Mouse (Mus musculus): ENCODE data around the gene Cacna1b. TPM values are rescaled to one million over a fixed set of nuclear protein-coding genes. Genes with fewer than 3 reads are reported as not detected.

Gene Cacna1b
- 0.91 and 1.0 TPM in 2 replicates for polyA plus RNA-seq (2014; fragmentation: Nextera tagmentation; extraction: Ambion mirVana)

DNA sequence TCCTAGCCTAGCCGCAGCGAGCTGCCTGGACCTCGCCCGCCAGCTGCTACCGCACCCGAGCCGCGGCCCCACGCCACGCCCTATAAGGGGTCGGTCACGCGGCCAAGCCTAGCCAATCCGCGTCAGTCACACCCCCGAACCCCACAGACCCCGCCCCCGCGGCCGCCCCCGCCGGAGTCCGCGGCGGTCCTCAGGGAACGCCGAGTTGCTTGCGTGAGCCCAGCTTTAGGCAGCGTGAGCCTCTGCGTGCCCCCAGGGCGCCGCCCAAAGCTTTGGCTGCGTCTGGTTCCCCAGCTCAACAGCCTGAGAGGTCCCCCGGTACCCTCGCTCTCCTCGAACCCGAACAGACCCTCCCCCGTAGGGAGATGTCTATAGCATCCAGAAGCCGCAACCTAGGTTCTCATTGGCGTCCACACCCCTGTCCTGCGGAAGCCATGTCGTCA, at the start of gene Cacna1b:
Cacna1b (minus strand) TSS at position 38 of the 443 bp plus-strand sequence.
- Histone ChIP-seq H3K9me3 (ENCODE audit: control insufficient read depth, low read length) (no peaks in the 10 kb centered on the region), H3K9ac (ENCODE audit: low read length) (no peak within 1 kb of the TSS), H3K4me3 (ENCODE audit: low read depth, low read length) (peak within 1 kb of the TSS; percentile 47), H3K27ac (ENCODE audit: low read depth) (no peak within 1 kb of the TSS), H3K36me3 (ENCODE audit: control insufficient read depth, insufficient read depth, low read length) (no peaks in the 10 kb centered on the region), H3K4me1 (replicated peaks; ENCODE audit: control insufficient read depth, insufficient read depth, low read length) (peaks cover 6% of the 10 kb centered on the region), H3K27me3 (replicated peaks; ENCODE audit: control insufficient read depth, insufficient read depth, low read length) (peaks cover 19% of the 10 kb centered on the region), H3K4me2 (ENCODE audit: low read length) (peak within 1 kb of the TSS; percentile 97)
- ATAC-seq (replicated peaks; ENCODE audit: low FRiP score, low TSS enrichment, low read depth), result peak; percentile 85
- DNase-seq (ENCODE audit: low spot score), result peak; percentile 84
- 1% methylated on average over 42 of the region's 42 CpGs for WGBS

GRCm38 (mm10) chr2:24809746-24810145, 46.8 kb upstream of the Cacna1b start:
- Histone ChIP-seq H3K27me3 (replicated peaks; ENCODE audit: control insufficient read depth, insufficient read depth, low read length) (no peaks in the 10 kb centered on the region), H3K9me3 (ENCODE audit: control insufficient read depth, low read length) (no peaks in the 10 kb centered on the region), H3K4me1 (replicated peaks; ENCODE audit: control insufficient read depth, insufficient read depth, low read length) (no peaks in the 10 kb centered on the region), H3K36me3 (ENCODE audit: control insufficient read depth, insufficient read depth, low read length) (peaks cover 82% of the 10 kb centered on the region), H3K9ac (ENCODE audit: low read length) (no peak overlapping the region), H3K27ac (ENCODE audit: low read depth) (no peak overlapping the region), H3K4me2 (ENCODE audit: low read length) (no peak overlapping the region), H3K4me3 (ENCODE audit: low read depth, low read length) (no peak overlapping the region)
- 81% methylated on average over 3 of the region's 3 CpGs for WGBS
- no peak for ATAC-seq (replicated peaks; ENCODE audit: low FRiP score, low TSS enrichment, low read depth)
- DNase-seq (ENCODE audit: low spot score), result no peak

DNA sequence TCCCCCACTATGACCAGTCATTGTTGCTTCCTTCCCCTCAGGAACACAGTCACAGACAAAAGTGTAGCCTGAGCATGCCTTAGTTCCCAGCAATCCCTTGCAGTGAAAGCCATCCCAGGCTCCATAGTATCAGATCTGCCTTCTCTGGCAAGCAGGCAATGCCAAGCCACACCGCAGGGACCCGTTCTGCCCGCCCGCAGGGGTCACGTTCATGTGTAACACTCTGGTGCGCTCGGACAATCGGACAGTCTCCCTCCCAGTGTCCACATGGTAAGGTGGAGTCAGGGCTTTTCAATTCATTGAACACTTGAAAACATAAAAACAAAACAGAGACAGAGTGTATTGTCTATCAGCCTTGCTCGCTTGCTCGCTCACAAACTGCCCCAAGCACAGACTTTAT, 44.7 kb upstream of the Cacna1b start:
- WGBS, result 98% methylated on average over 10 of the region's 10 CpGs
- H3K9me3 ChIP-seq (ENCODE audit: control insufficient read depth, low read length), result no peaks in the 10 kb centered on the region
- no peak overlapping the region for H3K4me3 ChIP-seq (ENCODE audit: low read depth, low read length)
- no peak overlapping the region for H3K27ac ChIP-seq (ENCODE audit: low read depth)
- no peak for ATAC-seq (replicated peaks; ENCODE audit: low FRiP score, low TSS enrichment, low read depth)
- no peak overlapping the region for H3K4me2 ChIP-seq (ENCODE audit: low read length)
- no peaks in the 10 kb centered on the region for H3K27me3 ChIP-seq (replicated peaks; ENCODE audit: control insufficient read depth, insufficient read depth, low read length)
- no peak overlapping the region for H3K9ac ChIP-seq (ENCODE audit: low read length)
- H3K36me3 ChIP-seq (ENCODE audit: control insufficient read depth, insufficient read depth, low read length), result peaks cover 86% of the 10 kb centered on the region
- no peak for DNase-seq (ENCODE audit: low spot score)
- no peaks in the 10 kb centered on the region for H3K4me1 ChIP-seq (replicated peaks; ENCODE audit: control insufficient read depth, insufficient read depth, low read length)

- Histone ChIP-seq H3K9me3 (ENCODE audit: control insufficient read depth, low read length) (no peaks in the 10 kb centered on the region), H3K36me3 (ENCODE audit: control insufficient read depth, insufficient read depth, low read length) (peaks cover 86% of the 10 kb centered on the region), H3K4me3 (ENCODE audit: low read depth, low read length) (no peak overlapping the region), H3K27ac (ENCODE audit: low read depth) (no peak overlapping the region), H3K9ac (ENCODE audit: low read length) (no peak overlapping the region), H3K4me2 (ENCODE audit: low read length) (no peak overlapping the region), H3K27me3 (replicated peaks; ENCODE audit: control insufficient read depth, insufficient read depth, low read length) (no peaks in the 10 kb centered on the region), H3K4me1 (replicated peaks; ENCODE audit: control insufficient read depth, insufficient read depth, low read length) (no peaks in the 10 kb centered on the region)
- DNase-seq (ENCODE audit: low spot score), result no peak
- ATAC-seq (replicated peaks; ENCODE audit: low FRiP score, low TSS enrichment, low read depth), result no peak
- 91% methylated on average over 3 of the region's 3 CpGs for WGBS
Measured at GRCm38 (mm10) chr2:24807036-24807435, 44.1 kb upstream of the Cacna1b start.

DNA sequence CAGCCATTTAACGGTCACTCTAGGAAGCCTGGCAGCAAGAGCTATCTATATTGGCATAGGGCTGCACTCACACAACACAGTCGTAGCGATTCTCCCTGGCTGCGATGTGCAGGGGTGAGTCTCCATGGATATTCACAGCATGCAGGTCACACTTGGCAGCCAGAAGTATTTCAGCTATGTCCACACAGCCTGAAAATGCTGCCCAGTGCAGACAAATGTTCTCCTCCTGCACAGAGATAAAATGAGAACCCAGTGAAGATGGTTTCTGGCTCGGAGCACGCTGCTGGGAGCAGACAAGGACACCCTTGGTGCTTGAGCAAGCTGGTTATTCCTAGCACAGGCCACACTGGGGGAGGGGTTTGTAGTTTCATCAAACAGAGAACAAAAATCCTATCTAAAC, 43.2 kb upstream of the Cacna1b start:
- no peaks in the 10 kb centered on the region for H3K27me3 ChIP-seq (replicated peaks; ENCODE audit: control insufficient read depth, insufficient read depth, low read length)
- ATAC-seq (replicated peaks; ENCODE audit: low FRiP score, low TSS enrichment, low read depth) (no peak), DNase-seq (ENCODE audit: low spot score) (no peak)
- H3K4me2 ChIP-seq (ENCODE audit: low read length), result no peak overlapping the region
- WGBS, result 88% methylated on average over 6 of the region's 6 CpGs
- no peaks in the 10 kb centered on the region for H3K4me1 ChIP-seq (replicated peaks; ENCODE audit: control insufficient read depth, insufficient read depth, low read length)
- no peak overlapping the region for H3K4me3 ChIP-seq (ENCODE audit: low read depth, low read length)
- H3K27ac ChIP-seq (ENCODE audit: low read depth), result no peak overlapping the region
- no peaks in the 10 kb centered on the region for H3K9me3 ChIP-seq (ENCODE audit: control insufficient read depth, low read length)
- H3K36me3 ChIP-seq (ENCODE audit: control insufficient read depth, insufficient read depth, low read length), result peaks cover 92% of the 10 kb centered on the region
- no peak overlapping the region for H3K9ac ChIP-seq (ENCODE audit: low read length)

GRCm38 (mm10) chr2:24805621-24806020, 42.7 kb upstream of the Cacna1b start:
- Histone ChIP-seq H3K36me3 (ENCODE audit: control insufficient read depth, insufficient read depth, low read length) (peaks cover 93% of the 10 kb centered on the region), H3K9me3 (ENCODE audit: control insufficient read depth, low read length) (no peaks in the 10 kb centered on the region), H3K4me3 (ENCODE audit: low read depth, low read length) (no peak overlapping the region), H3K27ac (ENCODE audit: low read depth) (no peak overlapping the region), H3K27me3 (replicated peaks; ENCODE audit: control insufficient read depth, insufficient read depth, low read length) (no peaks in the 10 kb centered on the region), H3K4me1 (replicated peaks; ENCODE audit: control insufficient read depth, insufficient read depth, low read length) (no peaks in the 10 kb centered on the region), H3K4me2 (ENCODE audit: low read length) (no peak overlapping the region), H3K9ac (ENCODE audit: low read length) (no peak overlapping the region)
- 94% methylated on average over 4 of the region's 4 CpGs for WGBS
- no peak for DNase-seq (ENCODE audit: low spot score)
- ATAC-seq (replicated peaks; ENCODE audit: low FRiP score, low TSS enrichment, low read depth), result no peak

DNA sequence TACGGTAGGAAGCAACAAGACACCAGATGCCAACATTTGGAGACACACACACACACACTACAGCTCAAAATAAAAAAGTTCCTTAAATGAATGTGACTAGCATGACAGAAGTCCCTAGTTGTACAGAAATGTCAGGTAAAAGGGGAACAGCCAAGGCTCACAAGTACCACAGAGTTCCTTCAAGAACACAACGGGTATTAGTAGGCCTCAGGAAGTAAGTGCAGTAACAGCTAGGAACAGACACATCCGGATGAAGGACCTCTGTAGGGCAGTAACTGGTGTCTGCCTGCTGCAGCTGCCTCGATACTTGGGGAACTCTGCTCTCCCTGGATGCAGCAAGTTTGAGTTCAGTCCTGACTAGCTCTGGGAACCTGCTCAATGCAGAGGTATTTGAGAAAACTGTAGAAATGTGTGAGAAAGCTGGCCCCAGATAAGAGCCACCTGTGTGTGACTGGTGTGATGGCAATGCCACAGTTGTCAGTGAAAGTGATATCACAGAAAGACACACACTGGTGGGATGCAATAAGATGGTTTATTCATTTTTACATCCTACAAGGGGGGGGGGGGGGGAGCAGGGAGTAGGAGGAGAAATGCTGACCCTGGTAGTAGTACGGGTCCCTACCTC, 34.0 kb upstream of the Cacna1b start:
- Histone ChIP-seq H3K27me3 (replicated peaks; ENCODE audit: control insufficient read depth, insufficient read depth, low read length) (no peaks in the 10 kb centered on the region), H3K27ac (ENCODE audit: low read depth) (no peak overlapping the region), H3K4me3 (ENCODE audit: low read depth, low read length) (no peak overlapping the region), H3K9me3 (ENCODE audit: control insufficient read depth, low read length) (no peaks in the 10 kb centered on the region), H3K9ac (ENCODE audit: low read length) (no peak overlapping the region), H3K4me2 (ENCODE audit: low read length) (no peak overlapping the region), H3K4me1 (replicated peaks; ENCODE audit: control insufficient read depth, insufficient read depth, low read length) (no peaks in the 10 kb centered on the region), H3K36me3 (ENCODE audit: control insufficient read depth, insufficient read depth, low read length) (peaks cover 94% of the 10 kb centered on the region)
- no peak for DNase-seq (ENCODE audit: low spot score)
- 86% methylated on average over 5 of the region's 5 CpGs for WGBS
- ATAC-seq (replicated peaks; ENCODE audit: low FRiP score, low TSS enrichment, low read depth), result no peak

DNA sequence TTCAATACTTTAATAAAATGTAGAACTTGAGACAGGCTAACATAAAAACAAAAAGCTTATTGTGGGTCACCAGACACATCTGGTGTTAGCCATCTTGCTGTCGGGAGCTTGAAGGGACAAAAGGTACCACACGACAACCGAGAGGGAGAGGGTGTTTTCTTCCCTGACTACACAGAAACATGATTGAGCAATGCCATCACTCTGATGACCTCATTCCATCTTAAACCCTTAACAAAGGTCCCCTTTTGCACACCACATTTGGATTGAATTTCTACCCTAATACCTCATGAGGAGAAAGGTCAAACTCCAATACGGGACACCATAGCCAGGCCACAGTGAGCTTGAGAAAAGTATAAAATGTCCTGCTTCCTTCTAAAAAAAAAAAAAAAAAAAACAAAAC, 24.3 kb upstream of the Cacna1b start:
- H3K27ac ChIP-seq (ENCODE audit: low read depth), result no peak overlapping the region
- H3K9ac ChIP-seq (ENCODE audit: low read length), result no peak overlapping the region
- H3K36me3 ChIP-seq (ENCODE audit: control insufficient read depth, insufficient read depth, low read length), result peaks cover 24% of the 10 kb centered on the region
- no peaks in the 10 kb centered on the region for H3K27me3 ChIP-seq (replicated peaks; ENCODE audit: control insufficient read depth, insufficient read depth, low read length)
- no peaks in the 10 kb centered on the region for H3K4me1 ChIP-seq (replicated peaks; ENCODE audit: control insufficient read depth, insufficient read depth, low read length)
- 73% methylated on average over 4 of the region's 4 CpGs for WGBS
- no peaks in the 10 kb centered on the region for H3K9me3 ChIP-seq (ENCODE audit: control insufficient read depth, low read length)
- DNase-seq (ENCODE audit: low spot score) (no peak), ATAC-seq (replicated peaks; ENCODE audit: low FRiP score, low TSS enrichment, low read depth) (no peak)
- H3K4me3 ChIP-seq (ENCODE audit: low read depth, low read length), result no peak overlapping the region
- no peak overlapping the region for H3K4me2 ChIP-seq (ENCODE audit: low read length)

GRCm38 (mm10) chr2:24781253-24781652, 18.3 kb upstream of the Cacna1b start:
- Histone ChIP-seq H3K9me3 (ENCODE audit: control insufficient read depth, low read length) (no peaks in the 10 kb centered on the region), H3K4me1 (replicated peaks; ENCODE audit: control insufficient read depth, insufficient read depth, low read length) (no peaks in the 10 kb centered on the region), H3K4me2 (ENCODE audit: low read length) (no peak overlapping the region), H3K4me3 (ENCODE audit: low read depth, low read length) (no peak overlapping the region), H3K27me3 (replicated peaks; ENCODE audit: control insufficient read depth, insufficient read depth, low read length) (no peaks in the 10 kb centered on the region), H3K36me3 (ENCODE audit: control insufficient read depth, insufficient read depth, low read length) (no peaks in the 10 kb centered on the region), H3K27ac (ENCODE audit: low read depth) (no peak overlapping the region), H3K9ac (ENCODE audit: low read length) (no peak overlapping the region)
- ATAC-seq (replicated peaks; ENCODE audit: low FRiP score, low TSS enrichment, low read depth), result no peak
- no peak for DNase-seq (ENCODE audit: low spot score)
- 47% methylated on average over 4 of the region's 4 CpGs for WGBS

All from intestine, embryonic 14.5 days (tissue).